Mouse (Mus musculus) ES-E14 (cell line): ENCODE data around the gene Slpi.

Source experiments
- CHD2 ChIP-seq: IDR thresholded peaks from 2 replicates; pipeline ENCODE4 v1.6.1; 2014; ENCODE audit warnings: mild to moderate bottlenecking, low read depth, low read length, inconsistent platforms
- ZNF384 ChIP-seq: IDR thresholded peaks from 2 replicates; pipeline ENCODE4 v1.6.1; 2012; ENCODE audit warnings: low read depth, low read length, inconsistent platforms

GRCm38 (mm10) chr2:164393126-164393525 is 4.2 kb upstream of the Slpi start:
- TF ChIP-seq CHD2 (no peak), ZNF384 (no peak)
